Mouse (Mus musculus) embryo, embryonic 10 days (tissue): Measurements from ENCODE around the gene Exd1.
"Not testable (repeated sequence)": the region's sequence is repeated elsewhere in the genome, so short reads cannot be mapped to it uniquely, and the experiment has no call there.

Source experiments
- DNase-seq: peaks from one replicate; pipeline ENCODE4 v3.0.0-alpha.2; 2015; ENCODE audit warnings: low spot score

The Exd1 gene

GRCm38 (mm10) chr2:119538802-119539201 lies 8.6 kb downstream of the Exd1 start:
- no peak for DNase-seq

GRCm38 (mm10) chr2:119525422-119525821 lies 22.0 kb downstream of the Exd1 start:
- DNase-seq, result no peak

- no peak for DNase-seq
These were observed 23.6 kb downstream of the Exd1 start for GRCm38 (mm10) chr2:119523836-119524235.

- no peak for DNase-seq
These were observed 26.9 kb downstream of the Exd1 start for GRCm38 (mm10) chr2:119520550-119520949.

GRCm38 (mm10) chr2:119516811-119517210 lies 30.6 kb downstream of the Exd1 start:
- no peak for DNase-seq

- no peak for DNase-seq
These were observed 33.4 kb downstream of the Exd1 start for GRCm38 (mm10) chr2:119514026-119514522.

GRCm38 (mm10) chr2:119512292-119512691 lies 35.1 kb downstream of the Exd1 start:
- DNase-seq, result no peak

- DNase-seq, result no peak
These were observed 36.6 kb downstream of the Exd1 start for GRCm38 (mm10) chr2:119510856-119511255.

GRCm38 (mm10) chr2:119508518-119508917 lies 38.9 kb downstream of the Exd1 start:
- not testable (repeated sequence) for DNase-seq

GRCm38 (mm10) chr2:119507108-119507507 lies 40.3 kb downstream of the Exd1 start:
- DNase-seq, result no peak

GRCm38 (mm10) chr2:119500965-119501652 lies 46.3 kb downstream of the Exd1 start:
- no peak for DNase-seq

- no peak for DNase-seq
These were observed 48.6 kb downstream of the Exd1 start for GRCm38 (mm10) chr2:119498859-119499258.

GRCm38 (mm10) chr2:119496082-119496481 lies 51.3 kb downstream of the Exd1 start:
- no peak for DNase-seq

- DNase-seq, result no peak
These were observed 55.5 kb downstream of the Exd1 start for GRCm38 (mm10) chr2:119491953-119492352.

GRCm38 (mm10) chr2:119486488-119486887 lies 60.9 kb downstream of the Exd1 start:
- no peak for DNase-seq

GRCm38 (mm10) chr2:119482307-119482706 lies 65.1 kb downstream of the Exd1 start:
- no peak for DNase-seq

GRCm38 (mm10) chr2:119478397-119478749 lies 69.1 kb downstream of the Exd1 start:
- peak; percentile 45 for DNase-seq

GRCm38 (mm10) chr2:119477571-119478396 lies 69.6 kb downstream of the Exd1 start, which contains the start of gene Ino80:
TSS of gene Ino80 (minus strand) at chr2:119477687.
- DNase-seq, result peak; percentile 100

- DNase-seq, result peak; percentile 56
These were observed 70.6 kb downstream of the Exd1 start for GRCm38 (mm10) chr2:119476621-119477391.

- no peak for DNase-seq
These were observed 71.3 kb downstream of the Exd1 start for GRCm38 (mm10) chr2:119476166-119476565.
